Mouse (Mus musculus) adrenal gland, postnatal 0 days (tissue): ENCODE results near the gene Zfp511. TPM values are rescaled to one million over a fixed set of nuclear protein-coding genes. Genes with fewer than 3 reads are reported as not detected.

ENCODE experiments used
- microRNA-seq: library from miRNA; unstranded; fragments of <30 nt; microRNA quantifications from one replicate; pipeline ENCODE4, GENCODE M21; 2016; ENCODE audit warnings: borderline replicate concordance; ENCODE audit not compliant: insufficient number of aligned reads
- polyA plus RNA-seq: library from polyadenylated mRNA; unstranded; fragments of >200 nt; fragmentation: Nextera tagmentation; extraction: Ambion mirVana; gene quantifications from 2 replicates; pipeline ENCODE4 v1.2.1, GENCODE M21; 2015

The Zfp511 gene
- 32.4 and 34.1 TPM in 2 replicates for polyA plus RNA-seq

GRCm38 (mm10) chr7:140036281-140037170 lies at the start of gene Zfp511, which contains the start of gene Tubgcp2:
Gene Zfp511, plus strand, starts transcription at chr7:140036391.
Gene Tubgcp2, minus strand, starts transcription at chr7:140036669.

GRCm38 (mm10) chr7:139992406-139992805 lies 43.8 kb upstream of the Zfp511 start, which contains the start of gene Adam8:
Gene Adam8, minus strand, starts transcription at chr7:139992562.

DNA sequence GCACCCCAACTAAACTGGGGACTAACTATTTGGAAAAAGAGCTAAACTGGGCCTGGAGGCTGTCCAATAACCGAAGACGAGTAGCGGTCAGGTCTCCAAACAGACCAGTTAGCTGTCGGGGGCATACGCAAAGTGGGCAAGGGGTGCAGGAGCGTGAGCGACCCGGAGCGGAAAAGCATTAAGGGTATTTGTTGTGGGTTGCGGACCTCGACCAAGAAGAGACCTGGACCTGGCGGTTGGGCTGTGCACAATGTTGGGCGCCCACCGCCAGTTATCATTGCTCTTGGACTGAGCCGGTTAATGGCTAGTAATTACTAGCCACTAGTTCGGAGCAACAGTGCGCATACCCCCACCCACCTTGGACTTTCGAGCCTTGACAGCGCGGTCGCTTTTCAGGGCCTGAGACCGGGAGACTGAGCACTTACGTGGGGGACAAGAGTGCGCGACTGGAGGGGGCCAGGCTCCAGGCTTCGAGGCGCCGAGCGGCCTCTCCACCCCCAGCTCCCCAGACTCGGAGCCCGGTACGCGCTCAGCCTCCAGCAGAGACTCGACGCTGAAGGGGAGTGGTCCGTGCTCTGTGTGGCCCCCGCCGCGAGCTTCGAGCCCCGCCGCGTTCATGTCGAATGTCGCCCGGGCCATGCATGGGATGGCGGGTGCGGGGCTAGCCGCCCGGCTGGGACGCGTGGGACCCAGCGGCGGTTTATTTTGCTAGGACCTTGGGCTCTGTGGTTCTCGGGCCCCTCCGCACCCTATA lies 12.3 kb downstream of the Zfp511 start, which contains the start of gene Msx3:
Gene Msx3 (minus strand): TSS at position 729 of the 754 bp plus-strand sequence.

DNA sequence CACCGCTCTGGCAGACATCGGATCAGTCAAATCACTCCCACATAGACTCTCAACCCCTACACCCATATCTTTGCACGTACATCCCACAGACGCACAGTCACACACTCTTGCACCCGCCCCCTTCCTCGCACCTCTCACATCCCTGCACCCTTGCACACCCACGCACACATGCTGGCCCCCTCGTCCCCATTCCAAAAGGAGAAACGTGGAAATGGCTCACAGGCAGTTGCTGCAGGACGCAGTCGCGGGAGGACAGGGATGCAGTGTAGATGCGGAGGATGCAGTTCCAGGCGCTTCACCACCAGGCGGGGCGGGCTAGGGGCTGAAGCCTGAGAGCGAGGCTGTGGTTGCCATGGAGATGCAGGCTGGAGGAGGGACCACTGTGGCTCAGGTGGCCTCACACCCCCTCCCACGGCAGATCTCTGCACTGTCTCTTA lies 46.1 kb downstream of the Zfp511 start, which contains the start of gene Caly:
Gene Caly (minus strand): TSS at position 307 of the 437 bp plus-strand sequence.

Small RNAs within 50 kb of the gene (microRNA-seq; reads per million reads assigned to microRNA genes)
- gene Mir7062: 1.8 reads per million

Other genes with a start within 250 kb of the Zfp511 start
- 6.6 and 9.9 TPM in 2 replicates for gene Adgra1, start 202.2 kb upstream of the Zfp511 start, polyA plus RNA-seq
- 0.17 and 0.32 TPM in 2 replicates for gene Kndc1, start 141.7 kb upstream of the Zfp511 start, polyA plus RNA-seq
- gene Utf1, start 92.6 kb upstream of the Zfp511 start, polyA plus RNA-seq: 0.11 TPM in 1 of 2 replicates, not detected in the other
- 0.85 and 1.9 TPM in 2 replicates for gene 6430531B16Rik, start 57.6 kb upstream of the Zfp511 start, polyA plus RNA-seq
- 2.3 and 3.0 TPM in 2 replicates for gene Adam8, start 43.8 kb upstream of the Zfp511 start, polyA plus RNA-seq
- 26.8 and 34.5 TPM in 2 replicates for gene Tubgcp2, start 278 bp downstream of the Zfp511 start, polyA plus RNA-seq
- gene Msx3, start 12.7 kb downstream of the Zfp511 start, polyA plus RNA-seq: not detected in 2 replicates
- 21.4 and 28.3 TPM in 2 replicates for gene Caly, start 46.2 kb downstream of the Zfp511 start, polyA plus RNA-seq
- 0.77 and 13.5 TPM in 2 replicates for gene Prap1, start 57.0 kb downstream of the Zfp511 start, polyA plus RNA-seq
- gene Fuom, start 66.0 kb downstream of the Zfp511 start, polyA plus RNA-seq: 128 and 178 TPM in 2 replicates
- 16.9 and 26.2 TPM in 2 replicates for gene Paox, start 79.4 kb downstream of the Zfp511 start, polyA plus RNA-seq
- 290 and 453 TPM in 2 replicates for gene Echs1, start 80.1 kb downstream of the Zfp511 start, polyA plus RNA-seq
- gene Mtg1, start 101.2 kb downstream of the Zfp511 start, polyA plus RNA-seq: 32.9 and 51.0 TPM in 2 replicates
- 1.9 and 4.3 TPM in 2 replicates for gene Sprn, start 118.5 kb downstream of the Zfp511 start, polyA plus RNA-seq
- not detected in 2 replicates for gene Olfr522, start 128.4 kb downstream of the Zfp511 start, polyA plus RNA-seq
- gene Olfr523, start 136.8 kb downstream of the Zfp511 start, polyA plus RNA-seq: not detected in 2 replicates
- gene Olfr524, start 169.6 kb downstream of the Zfp511 start, polyA plus RNA-seq: not detected in 2 replicates
- gene Cd163l1, start 181.9 kb downstream of the Zfp511 start, polyA plus RNA-seq: 0.07 TPM in 1 of 2 replicates, not detected in the other
- not detected in 2 replicates for gene 5830411N06Rik, start 210.9 kb downstream of the Zfp511 start, polyA plus RNA-seq